Mouse (Mus musculus): Measurements from ENCODE around the gene Tsga8. TPM values are rescaled to one million over a fixed set of nuclear protein-coding genes. Genes with fewer than 3 reads are reported as not detected.

Tsga8 gene
- 0.40 TPM in 1 of 2 replicates, not detected in the other for total RNA-seq (2012; rRNA removed)

GRCm38 (mm10) chrX:83487598-83487997 lies at the start of gene Tsga8:
Tsga8 (minus strand) TSS chrX:83487924.
- no peak within 1 kb of the TSS for H3K27ac ChIP-seq (ENCODE audit: insufficient read depth, low read depth, low read length, poor library complexity, severe bottlenecking)
- TF ChIP-seq CHD2 (IDR thresholded peaks at IDR 0.05; ENCODE audit: low read depth, low read length) (no peak), MAFK (IDR thresholded peaks at IDR 0.05; ENCODE audit: insufficient read depth, low read depth, low read length) (no peak), ZNF384 (IDR thresholded peaks at IDR 0.05; ENCODE audit: low read depth, low read length) (no peak), HCFC1 (IDR thresholded peaks at IDR 0.05; ENCODE audit: borderline replicate concordance, insufficient read depth, low read length) (no peak), ZC3H11A (IDR thresholded peaks at IDR 0.05; ENCODE audit: borderline replicate concordance, low read depth, low read length) (no peak)
- no peaks in the 10 kb centered on the region for H3K9me3 ChIP-seq (ENCODE audit: control insufficient read depth, insufficient read depth, low read depth, low read length)
- H3K4me3 ChIP-seq (ENCODE audit: insufficient read depth in 1 of 2, low read depth in 1 of 2, low read length in 2 of 2, poor library complexity in 1 of 2, severe bottlenecking in 1 of 2) = peak within 1 kb of the TSS in 1 of 2 experiments; percentile 25; a peak in 1 of 4 replicates
- DNase-seq (ENCODE audit: low read depth, low spot score) = no peak
- no peaks in the 10 kb centered on the region for H3K36me3 ChIP-seq (ENCODE audit: control insufficient read depth, insufficient read depth, low read length, poor library complexity, severe bottlenecking)
- no peaks in the 10 kb centered on the region for H3K4me1 ChIP-seq (ENCODE audit: control insufficient read depth in 2 of 2, insufficient read depth in 2 of 2, low read length in 2 of 2, poor library complexity in 1 of 2)
- in situ Hi-C loops (cut with MboI; ENCODE audit: low sequenced_read_pairs in 2 of 2, unreplicated experiment in 2 of 2) = no loop called here
- no peak within 1 kb of the TSS for H3K9ac ChIP-seq (ENCODE audit: insufficient read depth, low read depth, low read length, poor library complexity, severe bottlenecking)

Data from ES-E14 (cell line).